Mouse (Mus musculus): ENCODE data around the gene Slc35c1. TPM values are rescaled to one million over a fixed set of nuclear protein-coding genes. Genes with fewer than 3 reads are reported as not detected.
A peak's percentile ranks its signal among the peaks of the same experiment; 100 is the strongest.

Gene Slc35c1
- polyA plus RNA-seq, 1 experiment from 2014 or later = 19.6 TPM

- Histone ChIP-seq H3K4me1 (replicated peaks; ENCODE audit: control insufficient read depth, insufficient read depth, low read length) (0 out of 2 replicates have a peak, but pooled peaks cover 2% of the 10 kb centered on the region), H3K27ac (ENCODE audit: low read length) (no peak overlapping the region), H3K4me2 (ENCODE audit: low read depth, low read length) (no peak overlapping the region), H3K4me3 (ENCODE audit: low read length) (no peak overlapping the region), H3K27me3 (ENCODE audit: control insufficient read depth, insufficient read depth, low read depth, low read length) (no peaks in the 10 kb centered on the region; the same call in 1 of the 2 replicates), H3K36me3 (ENCODE audit: control insufficient read depth, insufficient read depth, low read length) (no peaks in the 10 kb centered on the region), H3K9ac (ENCODE audit: low read length) (no peak overlapping the region), H3K9me3 (ENCODE audit: control insufficient read depth, low read length) (no peaks in the 10 kb centered on the region)
- no peak for ATAC-seq (ENCODE audit: low read depth)
- WGBS = 67% methylated on average over 4 of the region's 4 CpGs
Measured at GRCm38 (mm10) chr2:92443313-92443712, 17.0 kb downstream of the Slc35c1 start.

- H3K9me3 ChIP-seq (ENCODE audit: control insufficient read depth, low read length) = no peaks in the 10 kb centered on the region
- ATAC-seq (ENCODE audit: low read depth) = no peak
- no peaks in the 10 kb centered on the region; the same call in 1 of the 2 replicates for H3K27me3 ChIP-seq (ENCODE audit: control insufficient read depth, insufficient read depth, low read depth, low read length)
- no peak overlapping the region for H3K4me2 ChIP-seq (ENCODE audit: low read depth, low read length)
- peaks cover 2% of the 10 kb centered on the region; the same call in 1 of the 2 replicates for H3K4me1 ChIP-seq (replicated peaks; ENCODE audit: control insufficient read depth, insufficient read depth, low read length)
- 54% methylated on average over 12 of the region's 12 CpGs for WGBS
- no peaks in the 10 kb centered on the region for H3K36me3 ChIP-seq (ENCODE audit: control insufficient read depth, insufficient read depth, low read length)
- H3K27ac ChIP-seq (ENCODE audit: low read length) = no peak overlapping the region
- H3K4me3 ChIP-seq (ENCODE audit: low read length) = no peak overlapping the region
- no peak overlapping the region for H3K9ac ChIP-seq (ENCODE audit: low read length)
Measured at GRCm38 (mm10) chr2:92442419-92443001, 17.8 kb downstream of the Slc35c1 start.

- peaks cover 2% of the 10 kb centered on the region; the same call in 1 of the 2 replicates for H3K4me1 ChIP-seq (replicated peaks; ENCODE audit: control insufficient read depth, insufficient read depth, low read length)
- 52% methylated on average over 6 of the region's 6 CpGs for WGBS
- H3K27ac ChIP-seq (ENCODE audit: low read length) = no peak overlapping the region
- no peak overlapping the region for H3K4me3 ChIP-seq (ENCODE audit: low read length)
- H3K9ac ChIP-seq (ENCODE audit: low read length) = no peak overlapping the region
- H3K4me2 ChIP-seq (ENCODE audit: low read depth, low read length) = no peak overlapping the region
- no peaks in the 10 kb centered on the region for H3K9me3 ChIP-seq (ENCODE audit: control insufficient read depth, low read length)
- no peaks in the 10 kb centered on the region for H3K36me3 ChIP-seq (ENCODE audit: control insufficient read depth, insufficient read depth, low read length)
- no peak for ATAC-seq (ENCODE audit: low read depth)
- no peaks in the 10 kb centered on the region; the same call in 1 of the 2 replicates for H3K27me3 ChIP-seq (ENCODE audit: control insufficient read depth, insufficient read depth, low read depth, low read length)
Measured at GRCm38 (mm10) chr2:92440432-92440831, 19.9 kb downstream of the Slc35c1 start.

- H3K4me1 ChIP-seq (replicated peaks; ENCODE audit: control insufficient read depth, insufficient read depth, low read length) = peaks cover 6% of the 10 kb centered on the region
- no peaks in the 10 kb centered on the region for H3K36me3 ChIP-seq (ENCODE audit: control insufficient read depth, insufficient read depth, low read length)
- no peak overlapping the region for H3K27ac ChIP-seq (ENCODE audit: low read length)
- H3K4me2 ChIP-seq (ENCODE audit: low read depth, low read length) = no peak overlapping the region
- ATAC-seq (ENCODE audit: low read depth) = no peak
- H3K4me3 ChIP-seq (ENCODE audit: low read length) = no peak overlapping the region
- H3K9ac ChIP-seq (ENCODE audit: low read length) = no peak overlapping the region
- H3K9me3 ChIP-seq (ENCODE audit: control insufficient read depth, low read length) = no peaks in the 10 kb centered on the region
- H3K27me3 ChIP-seq (ENCODE audit: control insufficient read depth, insufficient read depth, low read depth, low read length) = no peaks in the 10 kb centered on the region; the same call in 1 of the 2 replicates
- 43% methylated on average over 3 of the region's 3 CpGs for WGBS
Measured at GRCm38 (mm10) chr2:92438567-92438966, 21.8 kb downstream of the Slc35c1 start.

GRCm38 (mm10) chr2:92437875-92438274 is 22.5 kb downstream of the Slc35c1 start:
- H3K36me3 ChIP-seq (ENCODE audit: control insufficient read depth, insufficient read depth, low read length) = no peaks in the 10 kb centered on the region

GRCm38 (mm10) chr2:92437366-92437765 is 23.0 kb downstream of the Slc35c1 start:
- Histone ChIP-seq H3K27ac (ENCODE audit: low read length) (no peak overlapping the region), H3K4me2 (ENCODE audit: low read depth, low read length) (no peak overlapping the region), H3K27me3 (ENCODE audit: control insufficient read depth, insufficient read depth, low read depth, low read length) (no peaks in the 10 kb centered on the region; the same call in 1 of the 2 replicates), H3K36me3 (ENCODE audit: control insufficient read depth, insufficient read depth, low read length) (no peaks in the 10 kb centered on the region), H3K4me3 (ENCODE audit: low read length) (no peak overlapping the region), H3K9ac (ENCODE audit: low read length) (no peak overlapping the region), H3K4me1 (replicated peaks; ENCODE audit: control insufficient read depth, insufficient read depth, low read length) (peaks cover 13% of the 10 kb centered on the region), H3K9me3 (ENCODE audit: control insufficient read depth, low read length) (no peaks in the 10 kb centered on the region)
- WGBS = 68% methylated on average over 4 of the region's 4 CpGs
- ATAC-seq (ENCODE audit: low read depth) = no peak

More at GRCm38 (mm10) chr2:92437875-92438274, 22.5 kb downstream of the Slc35c1 start:
- no peak for ATAC-seq (ENCODE audit: low read depth)
- H3K9ac ChIP-seq (ENCODE audit: low read length) = no peak overlapping the region
- H3K4me1 ChIP-seq (replicated peaks; ENCODE audit: control insufficient read depth, insufficient read depth, low read length) = peaks cover 10% of the 10 kb centered on the region
- no peaks in the 10 kb centered on the region for H3K9me3 ChIP-seq (ENCODE audit: control insufficient read depth, low read length)
- H3K4me3 ChIP-seq (ENCODE audit: low read length) = no peak overlapping the region
- peak overlapping the region; percentile 36 for H3K4me2 ChIP-seq (ENCODE audit: low read depth, low read length)
- no peak overlapping the region for H3K27ac ChIP-seq (ENCODE audit: low read length)
- no peaks in the 10 kb centered on the region; the same call in 1 of the 2 replicates for H3K27me3 ChIP-seq (ENCODE audit: control insufficient read depth, insufficient read depth, low read depth, low read length)
- 1% methylated on average over 5 of the region's 5 CpGs for WGBS

GRCm38 (mm10) chr2:92435023-92435422 is 25.3 kb downstream of the Slc35c1 start:
- Histone ChIP-seq H3K4me1 (replicated peaks; ENCODE audit: control insufficient read depth, insufficient read depth, low read length) (peaks cover 35% of the 10 kb centered on the region), H3K27ac (ENCODE audit: low read length) (no peak overlapping the region), H3K4me2 (ENCODE audit: low read depth, low read length) (no peak overlapping the region), H3K36me3 (ENCODE audit: control insufficient read depth, insufficient read depth, low read length) (no peaks in the 10 kb centered on the region), H3K27me3 (ENCODE audit: control insufficient read depth, insufficient read depth, low read depth, low read length) (no peaks in the 10 kb centered on the region), H3K9ac (ENCODE audit: low read length) (no peak overlapping the region), H3K4me3 (ENCODE audit: low read length) (no peak overlapping the region), H3K9me3 (ENCODE audit: control insufficient read depth, low read length) (no peaks in the 10 kb centered on the region)
- ATAC-seq (ENCODE audit: low read depth) = no peak
- 50% methylated on average over 6 of the region's 6 CpGs for WGBS

- Histone ChIP-seq H3K4me1 (replicated peaks; ENCODE audit: control insufficient read depth, insufficient read depth, low read length) (peaks cover 42% of the 10 kb centered on the region), H3K4me3 (ENCODE audit: low read length) (peak overlapping the region; percentile 78), H3K9me3 (ENCODE audit: control insufficient read depth, low read length) (no peaks in the 10 kb centered on the region), H3K27ac (ENCODE audit: low read length) (peak overlapping the region; percentile 79), H3K9ac (ENCODE audit: low read length) (peak overlapping the region; percentile 59), H3K36me3 (ENCODE audit: control insufficient read depth, insufficient read depth, low read length) (no peaks in the 10 kb centered on the region), H3K4me2 (ENCODE audit: low read depth, low read length) (peak overlapping the region; percentile 91), H3K27me3 (ENCODE audit: control insufficient read depth, insufficient read depth, low read depth, low read length) (no peaks in the 10 kb centered on the region)
- ATAC-seq (ENCODE audit: low read depth) = no peak
- 7% methylated on average over 12 of the region's 12 CpGs for WGBS
Measured at GRCm38 (mm10) chr2:92434375-92434745, 26.0 kb downstream of the Slc35c1 start.

GRCm38 (mm10) chr2:92433578-92434374 is 26.6 kb downstream of the Slc35c1 start, which contains the start of gene Cry2:
Gene Cry2 (minus strand): TSS chr2:92434043.
- Histone ChIP-seq H3K4me1 (replicated peaks; ENCODE audit: control insufficient read depth, insufficient read depth, low read length) (peaks cover 47% of the 10 kb centered on the region), H3K4me2 (ENCODE audit: low read depth, low read length) (peak within 1 kb of the TSS; percentile 91)
- WGBS = under 1% methylated on average over 76 of the region's 76 CpGs

More at GRCm38 (mm10) chr2:92433578-92434374, 26.6 kb downstream of the Slc35c1 start, which contains the start of gene Cry2:
- Histone ChIP-seq H3K4me3 (ENCODE audit: low read length) (peak within 1 kb of the TSS; percentile 78), H3K27me3 (ENCODE audit: control insufficient read depth, insufficient read depth, low read depth, low read length) (no peaks in the 10 kb centered on the region), H3K9ac (ENCODE audit: low read length) (peak within 1 kb of the TSS; percentile 85), H3K9me3 (ENCODE audit: control insufficient read depth, low read length) (no peaks in the 10 kb centered on the region), H3K27ac (ENCODE audit: low read length) (peak within 1 kb of the TSS; percentile 81), H3K36me3 (ENCODE audit: control insufficient read depth, insufficient read depth, low read length) (no peaks in the 10 kb centered on the region)
- ATAC-seq (ENCODE audit: low read depth) = peak; percentile 98
